In the genomic region with DNA sequence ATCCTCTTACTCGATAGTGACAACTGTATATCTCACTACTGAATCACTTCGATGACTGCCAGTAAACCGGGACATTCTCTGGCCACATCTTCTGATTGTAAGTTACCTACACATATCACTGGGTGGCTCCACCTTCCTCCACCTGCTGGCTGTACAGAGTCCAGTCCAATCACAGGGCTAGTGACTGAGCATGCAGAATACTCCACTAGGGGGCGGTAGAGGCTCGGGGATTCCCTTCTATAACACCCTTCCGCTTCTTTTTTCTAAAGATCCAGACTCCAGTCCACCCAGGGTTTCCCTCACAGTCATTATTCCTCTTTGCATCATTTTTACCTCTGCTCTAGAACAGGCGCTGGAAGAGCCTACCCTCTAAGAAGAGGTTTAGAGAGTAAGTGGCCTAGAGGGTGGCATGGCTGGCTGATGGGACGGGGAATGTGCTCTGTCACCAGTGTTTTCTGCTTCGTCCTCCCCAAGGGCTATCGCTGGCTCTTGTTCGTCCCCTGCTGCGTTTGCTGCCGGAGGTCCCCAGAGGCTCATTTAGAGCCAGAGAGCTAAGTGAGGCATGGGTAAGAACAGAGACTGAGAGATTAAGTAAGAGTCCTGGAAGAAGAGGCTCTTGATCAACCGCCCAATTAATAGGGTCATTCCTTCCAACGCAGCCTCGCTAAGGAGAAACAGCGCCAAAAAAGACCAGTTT, we compare ENCODE assay signal across 8 mouse cellular contexts. TPM values are rescaled to one million over a fixed set of nuclear protein-coding genes. Genes with fewer than 3 reads are reported as not detected.
DNase-seq lines count a peak whose midpoint lies in the region; ATAC-seq and TF ChIP-seq lines count a peak whose summit lies in the region.

No protein-coding gene starts in this region.

- H3K36me3 ChIP-seq in hindbrain, embryonic 10.5 days = no peaks in the 10 kb centered on the region
- no peaks in the 10 kb centered on the region for H3K36me3 ChIP-seq in lung, embryonic 14.5 days (ENCODE audit: insufficient read depth)

- DNase-seq in MEL-GATA-1-ER (ENCODE audit: extremely low read depth, low read depth) = peak; percentile 40
- DNase-seq in cerebellum, adult 8-10 months = peak; percentile 88
- peak; percentile 60 to 95 for DNase-seq in frontal cortex, adult 2 months (ENCODE audit: extremely low spot score in 1 of 2, low spot score in 1 of 2)
- DNase-seq in hindbrain, embryonic 10.5 days (ENCODE audit: low spot score) = peak; percentile 83
- peak; percentile 57 to 85 for DNase-seq in layer of hippocampus, adult 8-10 months (ENCODE audit: low spot score in 2 of 2)
- peak; percentile 94 for DNase-seq in lung, embryonic 14.5 days
- peak; percentile 48 for DNase-seq in ovary, adult 18-20 months (ENCODE audit: low spot score)
- DNase-seq in thymus, adult 18-20 months = peak; percentile 44 to 69

- peak; percentile 96 for TF ChIP-seq CTCF in lung, embryonic 14.5 days (IDR thresholded peaks at IDR 0.05; ENCODE audit: low read depth)

- WGBS in hindbrain, embryonic 10.5 days = 30% methylated on average over 17 of the region's 17 CpGs
- 30% methylated on average over 17 of the region's 17 CpGs for WGBS in lung, embryonic 14.5 days

- 0 out of 2 replicates have a peak overlapping the region, but pooled peaks have one; percentile 47 for H3K27ac ChIP-seq in hindbrain, embryonic 10.5 days
- no peak overlapping the region for H3K27ac ChIP-seq in lung, embryonic 14.5 days (ENCODE audit: low read depth)

- peaks cover 10% of the 10 kb centered on the region for H3K27me3 ChIP-seq in hindbrain, embryonic 10.5 days (ENCODE audit: insufficient read depth, poor library complexity, severe bottlenecking)
- H3K27me3 ChIP-seq in lung, embryonic 14.5 days (ENCODE audit: insufficient read depth, low read length) = no peaks in the 10 kb centered on the region

- H3K9me3 ChIP-seq in hindbrain, embryonic 10.5 days = no peaks in the 10 kb centered on the region
- H3K9me3 ChIP-seq in lung, embryonic 14.5 days (ENCODE audit: low read depth, low read length) = no peaks in the 10 kb centered on the region

- peaks cover 23% of the 10 kb centered on the region for H3K4me1 ChIP-seq in hindbrain, embryonic 10.5 days (replicated peaks)
- no peaks in the 10 kb centered on the region; the same call in 1 of the 2 replicates for H3K4me1 ChIP-seq in lung, embryonic 14.5 days (ENCODE audit: insufficient read depth)

- peak; percentile 74 for ATAC-seq in lung, embryonic 14.5 days (ENCODE audit: insufficient read depth)

- H3K4me2 ChIP-seq in lung, embryonic 14.5 days = peak overlapping the region; percentile 27; the same call in 1 of the 2 replicates

- H3K9ac ChIP-seq in lung, embryonic 14.5 days = no peak overlapping the region

- H3K4me3 ChIP-seq in hindbrain, embryonic 10.5 days = peak overlapping the region; percentile 34
- no peak overlapping the region for H3K4me3 ChIP-seq in lung, embryonic 14.5 days (ENCODE audit: low read depth, low read length)

RNA-seq across cellular contexts. Expression of gene Etv3, which starts 16.9 kb away (rescaled TPM):
- 15.0 and 15.7 TPM in 2 replicates for polyA plus RNA-seq in frontal cortex, adult 2 months (2012; rRNA removed)
- polyA plus RNA-seq in hindbrain, embryonic 10.5 days (2016; fragmentation: Nextera tagmentation; extraction: Ambion mirVana) = 9.6 and 12.2 TPM in 2 replicates
- total RNA-seq in layer of hippocampus, adult 8-10 months (2022) = 10 to 100 TPM; 24.2 to 26.8 (median 25.4) TPM
- polyA plus RNA-seq in lung, embryonic 14.5 days (2014; fragmentation: Nextera tagmentation; extraction: Ambion mirVana) = 10.8 and 12.8 TPM in 2 replicates

Comparison
In these comparisons a context has a peak if more than half of its experiments do, and no peak if none do; other contexts are left out.
1. DNase-seq: peak in every context shown above with its lines; median percentile 94 in lung, embryonic 14.5 days; 88 in cerebellum, adult 8-10 months; 83 in hindbrain, embryonic 10.5 days; 78 in frontal cortex, adult 2 months; 71 in layer of hippocampus, adult 8-10 months; 56 in thymus, adult 18-20 months; 48 in ovary, adult 18-20 months; 40 in MEL-GATA-1-ER.